Mouse (Mus musculus): ENCODE measurements around the gene Slc13a3. TPM values are rescaled to one million over a fixed set of nuclear protein-coding genes. Genes with fewer than 3 reads are reported as not detected.
"Not testable (repeated sequence)": the region's sequence is repeated elsewhere in the genome, so short reads cannot be mapped to it uniquely, and the experiment has no call there.

Slc13a3 gene
- total RNA-seq (2021) = under 1 TPM; 0.38 to 0.52 TPM
- long read RNA-seq, experiment 1 = 0 reads
- long read RNA-seq, experiment 2 = 0 reads

GRCm38 (mm10) chr2:165473003-165473402 is at the start of gene Slc13a3:
TSS of gene Slc13a3 (minus strand) at chr2:165473230.
- no peak for DNase-seq

GRCm38 (mm10) chr2:165515178-165515728 is 42.2 kb upstream of the Slc13a3 start:
- DNase-seq = no peak

- DNase-seq = peak; percentile 61
Observed at GRCm38 (mm10) chr2:165512870-165513600, 40.0 kb upstream of the Slc13a3 start.

DNA sequence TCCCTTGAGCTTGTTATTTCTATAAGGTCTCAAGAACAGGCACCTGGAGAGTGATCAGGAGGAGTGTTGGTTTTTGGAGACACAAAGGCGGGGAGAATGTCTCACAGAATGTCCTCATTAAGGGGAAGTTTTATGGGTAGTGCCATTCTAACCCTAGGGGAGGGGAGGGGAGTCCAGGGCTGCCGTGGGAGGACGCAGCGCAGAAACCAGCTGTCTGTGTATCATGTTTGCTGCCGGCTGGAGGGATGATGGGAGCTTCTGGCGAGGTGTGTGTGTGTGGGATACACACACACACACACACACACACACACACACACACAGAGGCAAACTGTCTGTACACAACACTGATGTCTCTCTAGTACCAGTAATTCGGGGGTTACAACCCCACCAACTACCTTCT is 39.4 kb upstream of the Slc13a3 start:
- no peak for DNase-seq

DNA sequence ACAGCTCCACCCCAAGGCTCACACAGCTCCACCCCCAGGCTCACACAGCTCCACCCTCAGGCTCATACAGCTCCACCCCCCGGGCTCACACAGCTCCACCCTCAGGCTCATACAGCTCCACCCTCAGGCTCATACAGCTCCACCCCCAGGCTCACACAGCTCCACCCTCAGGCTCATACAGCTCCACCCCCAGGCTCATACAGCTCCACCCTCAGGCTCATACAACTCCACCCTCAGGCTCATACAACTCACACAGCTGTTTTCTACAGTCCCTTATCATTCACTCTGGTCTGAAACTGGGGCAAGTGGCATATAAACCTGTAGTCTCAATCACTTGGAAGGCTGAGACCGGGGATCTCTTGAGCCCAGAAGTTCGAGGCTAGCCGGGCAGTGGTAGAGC is 38.5 kb upstream of the Slc13a3 start:
- DNase-seq = not testable (repeated sequence)

DNA sequence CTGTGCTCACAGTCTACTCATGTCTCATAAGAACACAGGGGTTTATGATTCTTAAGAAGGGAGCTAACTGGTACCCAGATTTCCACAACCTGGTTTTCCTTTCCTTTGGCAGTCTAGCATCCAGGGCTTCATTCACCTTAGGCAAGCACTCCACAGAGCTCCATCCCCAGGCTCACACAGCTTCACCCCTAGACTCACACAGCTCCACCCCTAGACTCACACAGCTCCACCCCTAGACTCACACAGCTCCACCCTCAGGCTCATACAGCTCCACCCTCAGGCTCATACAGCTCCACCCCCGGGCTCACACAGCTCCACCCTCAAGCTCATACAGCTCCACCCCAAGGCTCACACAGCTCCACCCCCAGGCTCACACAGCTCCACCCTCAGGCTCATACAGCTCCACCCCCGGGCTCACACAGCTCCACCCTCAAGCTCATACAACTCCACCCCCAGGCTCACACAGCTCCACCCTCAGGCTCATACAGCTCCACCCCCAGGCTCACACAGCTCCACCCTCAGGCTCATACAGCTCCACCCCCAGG is 38.0 kb upstream of the Slc13a3 start:
- not testable (repeated sequence) for DNase-seq

- DNase-seq = no peak
Observed at GRCm38 (mm10) chr2:165510466-165510865, 37.4 kb upstream of the Slc13a3 start.

GRCm38 (mm10) chr2:165509686-165510085 is 36.7 kb upstream of the Slc13a3 start:
- no peak for DNase-seq

GRCm38 (mm10) chr2:165503259-165504203 is 30.5 kb upstream of the Slc13a3 start, which contains the start of gene Slc2a10:
TSS of gene Slc2a10 (plus strand) at chr2:165503787.
- DNase-seq = peak; percentile 77

DNA sequence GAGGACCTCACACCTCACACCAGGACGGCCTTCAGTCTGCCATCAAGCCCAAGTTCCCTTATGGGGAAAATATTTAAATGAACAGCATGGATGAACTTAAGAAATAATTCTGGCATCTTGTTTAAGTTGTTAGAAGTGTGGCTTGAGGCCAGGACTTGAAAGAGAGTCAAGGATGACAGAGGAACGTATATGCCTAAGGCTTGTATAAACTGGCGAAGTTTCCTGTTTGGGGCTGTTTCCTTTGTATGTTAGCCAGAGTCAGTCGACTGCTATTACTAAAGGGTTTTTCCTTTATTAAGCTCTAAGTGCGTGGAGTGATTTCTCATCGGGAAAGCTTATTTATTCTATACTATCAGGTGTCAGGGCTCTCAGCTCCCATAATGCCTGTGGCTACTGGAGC is 25.8 kb upstream of the Slc13a3 start:
- DNase-seq = no peak

- DNase-seq = no peak
Observed at GRCm38 (mm10) chr2:165497706-165498275, 24.8 kb upstream of the Slc13a3 start.

DNA sequence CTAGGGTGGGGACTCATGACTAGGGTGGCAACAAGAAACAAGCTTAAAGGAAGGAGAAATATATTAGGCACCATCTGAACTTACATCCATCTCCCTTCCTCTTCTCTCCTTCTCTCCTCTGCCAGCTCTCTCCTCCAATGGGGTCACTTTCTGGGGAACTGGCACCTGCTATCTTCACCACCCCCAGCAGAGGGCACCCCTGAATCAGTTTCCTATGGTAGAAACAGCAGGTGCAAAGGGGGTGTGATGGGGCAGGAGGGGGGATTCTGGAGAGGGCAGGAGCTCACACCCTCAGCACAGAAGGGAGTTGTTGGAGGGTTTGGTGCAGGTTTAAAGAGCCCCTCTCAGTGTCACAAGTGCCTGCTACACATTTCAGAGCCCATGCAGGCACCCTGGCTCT is 23.2 kb upstream of the Slc13a3 start:
- peak; percentile 62 for DNase-seq

GRCm38 (mm10) chr2:165494495-165494894 is 21.5 kb upstream of the Slc13a3 start:
- no peak for DNase-seq

- no peak for DNase-seq
Observed at GRCm38 (mm10) chr2:165493587-165494210, 20.7 kb upstream of the Slc13a3 start.

GRCm38 (mm10) chr2:165492648-165493553 is 19.9 kb upstream of the Slc13a3 start, which contains the start of gene Trp53rka:
TSS of gene Trp53rka (minus strand) at chr2:165493324.
- peak; percentile 77 for DNase-seq

DNA sequence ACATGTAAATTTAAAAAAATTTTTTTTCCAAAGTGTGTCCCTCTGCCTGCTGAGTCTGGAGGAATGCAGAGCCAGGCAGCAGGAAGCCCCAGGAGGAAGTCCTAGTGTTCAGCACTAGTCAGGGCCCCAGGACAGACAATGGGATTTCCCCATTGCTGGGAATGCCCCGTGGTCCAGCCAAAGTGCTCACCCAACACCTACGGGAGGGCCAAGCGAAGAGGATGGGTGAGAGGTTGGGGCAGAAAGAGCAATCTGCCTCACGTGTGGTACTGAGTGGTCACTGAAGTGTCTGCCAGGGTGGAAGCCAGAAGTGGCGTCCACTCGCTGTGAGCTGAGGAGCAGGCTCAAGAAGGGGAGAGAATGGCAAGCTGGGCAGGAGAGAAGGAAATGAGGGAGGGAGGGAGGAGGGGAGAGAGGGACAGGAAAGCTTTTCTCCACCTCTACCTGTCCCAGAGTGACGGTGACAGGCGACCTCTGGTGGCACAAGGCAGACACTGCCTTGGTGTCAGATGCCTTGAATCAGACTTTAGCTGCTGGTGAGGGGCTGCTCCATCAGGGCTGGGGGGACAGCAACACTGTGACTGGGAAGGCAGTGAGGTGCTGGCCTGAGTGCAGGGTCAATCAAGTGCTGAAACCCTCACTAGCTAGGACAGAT is 14.0 kb upstream of the Slc13a3 start:
- DNase-seq = peak; percentile 51

- DNase-seq = no peak
Observed at GRCm38 (mm10) chr2:165486401-165486800, 13.4 kb upstream of the Slc13a3 start.

- DNase-seq = no peak
Observed at GRCm38 (mm10) chr2:165485826-165486225, 12.8 kb upstream of the Slc13a3 start.

DNA sequence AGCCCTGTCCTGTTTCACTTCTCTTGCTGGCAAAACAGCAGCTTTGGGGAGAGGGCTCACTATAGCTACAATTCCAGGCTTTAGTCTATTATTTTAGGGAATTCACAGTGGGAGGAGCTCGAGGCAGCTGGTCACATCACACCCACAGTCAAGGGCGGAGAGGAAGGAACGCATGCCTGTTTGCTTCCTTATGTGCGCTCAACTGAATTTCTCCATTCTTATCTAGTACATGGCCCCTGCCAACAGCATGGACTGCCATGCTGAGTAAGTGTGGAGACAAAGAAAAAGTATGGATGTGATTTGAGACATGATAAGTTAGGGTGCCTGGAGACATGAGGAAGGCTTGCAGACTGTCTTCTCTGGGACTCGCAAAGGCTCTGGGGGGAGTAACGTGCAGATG is 11.1 kb upstream of the Slc13a3 start:
- no peak for DNase-seq

DNA sequence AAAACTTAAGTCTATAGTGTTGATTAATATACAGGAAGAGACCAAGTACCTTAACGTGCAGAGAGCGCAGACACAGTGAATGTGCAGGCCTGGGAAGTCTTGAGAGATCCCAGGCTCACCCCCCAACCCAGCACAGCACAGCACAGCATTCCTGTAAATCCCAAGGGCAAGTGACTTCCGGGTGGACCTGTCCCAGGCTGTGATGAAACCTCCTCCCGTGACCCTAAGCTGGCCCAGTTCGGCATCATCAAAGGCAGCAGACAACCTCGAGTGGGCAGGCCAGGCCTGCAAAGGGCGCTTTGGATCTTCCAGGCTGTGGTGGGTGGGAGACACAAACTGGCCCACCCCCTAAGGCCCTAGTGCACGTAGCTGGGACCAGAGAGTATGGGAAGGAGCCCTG is 9.0 kb upstream of the Slc13a3 start:
- no peak for DNase-seq
